Mouse (Mus musculus) layer of hippocampus, adult 2 months (tissue): ENCODE data around the gene Slc16a12. TPM values are rescaled to one million over a fixed set of nuclear protein-coding genes. Genes with fewer than 3 reads are reported as not detected.

ENCODE experiments used
- DNase-seq, 2 experiments: peaks; one replicate each; pipeline ENCODE4 v3.0.0; 2022; ENCODE audit warnings: low spot score in 2 of 2
- H3K27ac ChIP-seq: fragments of 200-600 bp; 2 replicates; pipeline ENCODE4 v1.8.1; 2022
- H3K4me3 ChIP-seq: fragments of 200-600 bp; 2 replicates; pipeline ENCODE4 v1.8.1; 2022; ENCODE audit warnings: mild to moderate bottlenecking
- CTCF ChIP-seq: fragments of 200-600 bp; conservative IDR thresholded peaks from 2 replicates; pipeline ENCODE4 v1.8.1; 2022; ENCODE audit warnings: antibody characterized with exemption, mild to moderate bottlenecking, moderate library complexity
- total RNA-seq, 2 experiments: library from RNA; stranded (reverse); gene quantifications; 2 replicates each; pipeline ENCODE4 v1.2.3; 2021

The Slc16a12 gene
- total RNA-seq, 2 experiments from 2014 or later = 1.3 to 3.8 TPM

DNA sequence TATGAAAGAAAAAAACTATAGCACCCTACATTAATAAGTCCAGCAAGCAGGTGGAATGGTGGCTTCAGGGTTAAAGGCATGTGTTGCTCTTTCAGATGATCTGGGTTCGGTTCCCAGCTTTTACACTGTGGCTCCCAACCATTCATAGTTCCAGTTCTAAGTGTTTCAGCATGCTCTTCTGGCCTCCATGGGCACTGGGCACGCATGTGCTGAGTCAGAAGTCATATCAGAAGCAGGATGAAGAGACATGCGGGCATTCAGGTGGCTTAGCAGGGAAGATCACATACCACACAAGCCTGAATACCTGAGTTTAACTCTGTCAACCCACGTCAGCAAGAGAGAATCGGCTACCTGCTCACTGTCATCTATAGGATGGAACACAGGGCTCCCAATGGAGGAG lies 28.1 kb downstream of the Slc16a12 start:
- Histone ChIP-seq H3K27ac (no peak overlapping the region), H3K4me3 (no peak overlapping the region)
- no peak for DNase-seq
- TF ChIP-seq CTCF = no peak

DNA sequence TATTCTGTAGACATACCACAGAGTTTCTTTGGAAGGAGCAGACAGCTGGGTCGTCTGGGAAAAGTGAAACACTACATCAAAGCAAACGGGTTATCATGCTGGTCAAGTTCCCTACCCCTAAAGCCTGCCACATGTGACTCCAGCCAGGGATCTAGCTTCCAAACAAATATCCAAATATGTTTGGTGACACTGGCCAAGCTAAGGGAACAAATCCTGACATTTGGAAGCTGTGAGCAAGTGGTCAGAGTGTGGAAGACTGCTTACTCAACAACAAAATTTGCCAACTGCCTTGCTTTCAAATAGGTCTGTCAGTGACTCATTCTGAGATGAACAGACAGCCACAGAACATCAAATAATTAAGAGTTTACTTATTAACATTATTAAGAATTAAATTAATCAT lies 28.6 kb downstream of the Slc16a12 start:
- no peak for TF ChIP-seq CTCF
- Histone ChIP-seq H3K4me3 (no peak overlapping the region), H3K27ac (no peak overlapping the region)
- DNase-seq = no peak

DNA sequence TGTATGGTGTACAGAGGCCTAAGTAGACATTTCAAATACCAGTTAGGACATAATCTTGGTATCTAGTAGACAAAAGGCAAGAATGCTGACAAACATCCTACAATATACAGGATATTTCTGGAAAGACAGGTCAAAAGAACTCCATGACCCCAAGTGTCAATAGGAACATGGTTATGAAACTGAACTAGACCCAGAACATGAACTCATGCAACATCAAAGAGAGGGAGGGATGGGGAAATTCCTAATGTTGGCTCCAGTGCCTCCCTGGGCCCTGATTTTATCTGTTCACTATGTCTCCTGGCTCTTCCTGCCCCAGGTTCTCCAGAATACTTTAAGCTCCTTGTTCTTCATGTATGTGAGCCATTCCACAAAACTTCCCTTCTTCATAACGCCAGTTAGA lies 31.2 kb downstream of the Slc16a12 start:
- no peak overlapping the region for H3K27ac ChIP-seq
- H3K4me3 ChIP-seq = no peak overlapping the region
- no peak for TF ChIP-seq CTCF
- DNase-seq = no peak

DNA sequence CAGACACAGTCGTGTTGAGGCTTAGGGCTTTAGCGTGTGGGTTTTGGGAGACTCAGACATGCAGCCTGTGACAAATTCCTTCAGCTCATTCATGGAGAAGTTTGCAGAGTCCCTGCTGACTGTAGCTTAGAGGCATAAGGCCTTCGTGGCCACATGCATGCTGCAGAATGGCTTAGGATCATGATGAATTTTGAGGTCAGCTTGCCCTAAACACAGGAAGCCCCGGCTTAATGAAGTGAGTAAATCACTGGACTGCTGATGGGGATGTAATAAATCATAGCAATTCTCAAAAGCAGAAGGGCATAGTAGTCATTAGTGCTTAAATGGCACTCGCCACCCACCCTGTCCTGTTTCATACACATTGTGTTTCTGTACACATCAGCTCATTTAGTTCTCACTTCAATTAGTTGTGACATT lies 32.8 kb downstream of the Slc16a12 start:
- H3K27ac ChIP-seq = no peak overlapping the region
- TF ChIP-seq CTCF = no peak
- H3K4me3 ChIP-seq = no peak overlapping the region
- no peak for DNase-seq

DNA sequence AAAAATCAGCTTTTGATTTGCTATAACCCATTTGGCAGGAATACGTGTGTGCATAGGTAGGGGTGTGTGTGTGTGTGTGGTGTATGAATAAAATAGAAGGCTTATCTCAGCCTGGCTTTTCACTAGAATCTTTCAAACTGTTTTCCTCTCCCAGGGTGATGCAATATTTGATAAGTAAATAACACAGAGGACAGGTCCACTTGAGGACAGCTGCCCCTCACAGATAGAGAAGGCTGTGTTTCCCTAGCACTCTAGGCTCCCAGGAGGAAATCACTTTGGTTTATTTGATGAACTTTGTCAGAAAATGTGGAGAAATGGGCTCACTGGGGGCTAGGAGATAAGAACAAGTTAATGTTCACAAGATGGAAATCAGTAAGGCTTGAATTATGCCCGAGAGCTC lies 35.0 kb downstream of the Slc16a12 start:
- no peak for DNase-seq
- no peak overlapping the region for H3K27ac ChIP-seq
- H3K4me3 ChIP-seq = no peak overlapping the region
- TF ChIP-seq CTCF = no peak

DNA sequence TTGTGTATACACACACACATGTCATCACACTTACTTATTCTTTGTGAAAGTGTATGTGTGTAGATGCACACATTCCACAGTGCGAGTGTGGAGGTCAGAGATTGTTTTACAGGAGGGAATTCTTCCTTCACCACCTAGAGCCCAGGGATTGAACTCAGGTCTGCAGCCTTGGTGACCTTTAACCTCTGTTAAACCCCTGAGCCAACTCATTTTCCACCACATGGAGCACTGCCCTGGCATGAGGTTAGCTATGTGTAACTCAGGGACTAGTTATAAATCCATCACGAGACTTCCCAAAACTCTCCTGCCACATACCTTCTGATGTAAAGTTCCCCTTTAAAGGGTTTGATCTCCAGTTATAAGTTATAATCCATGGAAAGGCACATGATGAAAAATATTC lies 38.9 kb downstream of the Slc16a12 start:
- no peak for DNase-seq
- no peak overlapping the region for H3K4me3 ChIP-seq
- H3K27ac ChIP-seq = no peak overlapping the region
- TF ChIP-seq CTCF = no peak

DNA sequence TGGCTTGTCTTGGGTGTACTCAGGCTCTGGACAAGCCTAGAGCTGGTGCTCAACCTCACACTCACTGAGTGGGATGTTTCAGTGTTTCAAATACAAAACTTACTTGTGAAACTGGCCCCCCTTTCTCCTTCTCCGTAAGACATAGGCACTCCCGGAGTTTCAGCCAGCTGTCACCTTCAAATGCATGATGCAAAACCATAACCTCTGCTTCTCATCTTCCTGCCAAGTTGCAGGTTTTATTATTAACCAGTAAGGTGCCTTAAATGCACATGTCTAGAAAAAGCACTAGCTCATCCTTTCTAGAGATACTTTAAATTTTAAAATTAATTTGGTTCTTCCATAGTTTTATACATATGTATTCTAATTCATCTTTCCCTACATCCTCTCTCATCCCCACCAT lies 39.5 kb downstream of the Slc16a12 start:
- Histone ChIP-seq H3K27ac (no peak overlapping the region), H3K4me3 (no peak overlapping the region)
- TF ChIP-seq CTCF = no peak
- no peak for DNase-seq

DNA sequence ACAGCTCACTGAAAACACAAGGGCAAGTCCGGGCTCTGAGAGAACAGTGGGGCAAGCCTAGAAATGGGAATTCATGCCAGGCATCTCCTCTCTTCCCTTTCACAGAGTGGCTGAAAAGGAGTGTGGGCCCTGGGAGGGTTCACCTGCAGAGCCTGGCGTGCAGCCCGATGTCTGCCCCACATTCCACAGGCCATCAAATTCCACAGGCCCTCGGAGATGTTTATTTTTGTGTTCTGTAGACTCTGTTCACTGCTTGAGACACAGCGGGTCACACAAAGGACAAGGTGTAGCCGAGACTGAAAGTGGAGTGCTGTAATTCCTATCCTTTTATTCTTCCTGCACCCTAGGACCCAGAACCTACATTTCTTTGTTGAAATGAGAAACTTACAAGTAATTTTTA lies 40.8 kb downstream of the Slc16a12 start:
- H3K27ac ChIP-seq = no peak overlapping the region
- DNase-seq = no peak
- TF ChIP-seq CTCF = no peak
- H3K4me3 ChIP-seq = no peak overlapping the region

DNA sequence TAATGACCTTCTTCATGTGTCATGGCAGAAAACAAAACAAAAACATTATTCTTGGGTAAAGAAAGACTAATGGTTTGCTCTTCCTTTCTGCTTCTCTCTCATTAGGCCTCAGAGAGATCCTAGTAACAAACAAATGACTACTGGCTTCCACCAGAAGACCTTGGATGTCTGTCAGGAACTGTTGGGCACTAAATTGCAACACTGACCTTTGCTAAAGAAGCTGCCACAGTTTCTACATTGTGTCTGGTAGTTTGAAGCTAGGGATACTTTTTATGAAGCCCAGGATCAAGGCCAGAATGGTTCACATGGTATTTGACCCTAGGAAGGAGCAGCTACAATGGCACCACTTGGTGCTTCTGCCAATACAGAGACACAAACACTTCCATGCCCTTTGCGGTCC lies 41.9 kb downstream of the Slc16a12 start:
- no peak for TF ChIP-seq CTCF
- H3K27ac ChIP-seq = no peak overlapping the region

DNA sequence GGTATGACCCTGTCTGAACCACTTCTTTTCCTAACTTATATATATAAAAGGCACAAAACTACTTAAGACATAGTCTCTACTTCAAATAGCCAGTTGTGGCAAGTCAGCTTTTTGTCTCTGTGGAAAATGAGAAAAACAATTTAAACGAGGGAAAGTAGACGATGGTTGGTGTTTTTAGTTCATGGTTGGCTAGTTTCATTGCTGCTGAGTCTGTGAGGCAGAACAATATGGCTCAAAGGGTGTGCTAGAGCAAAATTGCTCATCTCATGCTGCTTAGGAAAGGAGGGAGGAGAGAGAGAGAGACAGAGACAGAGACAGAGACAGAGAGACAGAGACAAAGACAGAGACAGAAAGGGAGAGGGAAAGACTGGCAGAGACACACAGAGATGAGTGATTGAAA lies 47.8 kb downstream of the Slc16a12 start:
- no peak for DNase-seq
- no peak overlapping the region for H3K27ac ChIP-seq
- TF ChIP-seq CTCF = no peak
- no peak overlapping the region for H3K4me3 ChIP-seq

More for the DNA sequence above, 41.9 kb downstream of the Slc16a12 start:
- H3K4me3 ChIP-seq = no peak overlapping the region
- DNase-seq = no peak

DNA sequence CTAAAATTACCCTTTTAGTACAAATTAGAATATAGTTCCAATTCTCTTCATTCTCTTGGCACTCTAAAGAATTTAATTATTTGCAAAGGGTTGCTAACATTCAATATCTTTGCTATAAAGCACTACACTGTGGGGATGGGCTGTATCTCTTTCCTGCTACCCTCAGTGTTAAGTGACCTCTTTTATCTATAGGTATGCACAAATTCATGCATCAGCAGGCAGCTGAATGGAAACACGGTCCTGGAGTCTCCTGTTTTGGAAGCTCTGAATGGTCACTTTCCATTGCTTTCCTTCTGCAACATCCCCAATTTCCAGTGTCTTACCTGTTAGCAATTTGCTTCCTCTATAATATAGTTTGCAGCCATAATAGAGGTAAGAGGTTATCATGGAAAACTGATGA lies 48.2 kb downstream of the Slc16a12 start:
- Histone ChIP-seq H3K4me3 (no peak overlapping the region), H3K27ac (no peak overlapping the region)
- TF ChIP-seq CTCF = no peak
- DNase-seq = no peak

DNA sequence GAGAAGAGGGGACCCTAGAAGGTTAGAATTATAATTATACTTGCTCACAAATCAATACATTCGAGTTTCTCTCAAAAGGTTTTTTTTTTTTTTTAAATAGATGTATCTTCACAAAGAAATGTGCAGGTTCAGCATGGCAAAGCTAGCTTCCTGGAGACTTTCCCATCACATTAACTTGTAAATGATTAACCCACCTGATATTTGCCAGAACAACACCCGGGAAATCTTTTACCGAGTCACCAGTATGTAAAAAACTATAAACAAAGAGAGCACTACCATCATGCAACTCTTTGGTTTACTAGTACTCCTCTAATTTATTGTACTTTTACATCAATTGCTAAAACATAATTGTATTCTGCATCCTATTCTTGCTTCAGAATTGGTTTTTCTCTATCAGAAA lies 48.7 kb downstream of the Slc16a12 start:
- H3K4me3 ChIP-seq = no peak overlapping the region
- no peak overlapping the region for H3K27ac ChIP-seq
- no peak for TF ChIP-seq CTCF
- DNase-seq = no peak

DNA sequence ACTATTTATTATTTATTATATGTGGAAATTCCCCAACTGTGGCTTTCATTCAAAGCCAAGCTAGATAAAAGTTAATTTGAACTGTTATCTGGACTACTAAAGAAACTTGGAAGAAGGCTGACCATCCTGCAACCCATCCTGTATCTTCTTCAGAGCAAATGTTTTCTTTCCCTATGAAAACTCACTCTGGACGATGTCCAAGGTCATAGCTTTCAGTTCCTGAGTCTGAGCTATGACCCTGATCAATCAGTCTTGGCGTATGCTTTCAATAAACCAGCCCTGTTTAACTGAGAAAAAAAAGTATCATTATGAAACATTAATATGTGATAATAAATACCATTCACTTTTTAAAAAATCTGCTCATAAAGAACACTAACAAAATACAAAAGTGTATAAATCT lies 49.6 kb downstream of the Slc16a12 start:
- TF ChIP-seq CTCF = no peak
- Histone ChIP-seq H3K4me3 (no peak overlapping the region), H3K27ac (no peak overlapping the region)
- no peak for DNase-seq

DNA sequence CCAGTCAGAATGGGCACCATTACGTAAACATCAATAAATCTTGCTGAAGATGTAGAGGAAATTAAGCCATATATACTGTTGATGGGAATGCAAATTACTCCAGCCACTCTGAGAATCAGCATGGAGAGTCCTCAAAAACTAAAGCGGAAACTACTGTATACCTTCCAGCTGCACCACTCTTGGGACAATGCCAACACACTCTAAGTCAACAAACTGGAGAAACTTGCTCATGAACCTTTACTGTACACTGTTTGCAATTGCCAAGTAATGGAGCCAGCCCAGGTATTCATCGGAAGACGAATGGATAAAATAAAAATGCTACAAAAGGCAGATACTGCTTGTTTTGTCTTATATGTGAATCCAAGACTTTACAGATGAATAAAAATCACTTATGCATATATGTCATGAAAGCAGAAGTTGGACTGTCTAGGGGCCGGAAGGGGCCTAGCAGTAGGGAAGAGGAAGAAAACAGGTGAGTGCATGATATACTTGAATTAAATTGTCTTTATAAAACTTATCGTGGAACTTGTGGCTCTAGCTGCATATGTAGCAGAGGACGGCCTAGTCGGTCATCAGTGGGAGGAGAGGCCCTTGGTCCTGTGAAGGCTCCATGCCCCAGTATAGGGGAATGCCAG lies 50.6 kb downstream of the Slc16a12 start:
- no peak overlapping the region for H3K27ac ChIP-seq
- TF ChIP-seq CTCF = no peak
- no peak overlapping the region for H3K4me3 ChIP-seq
- DNase-seq = no peak

DNA sequence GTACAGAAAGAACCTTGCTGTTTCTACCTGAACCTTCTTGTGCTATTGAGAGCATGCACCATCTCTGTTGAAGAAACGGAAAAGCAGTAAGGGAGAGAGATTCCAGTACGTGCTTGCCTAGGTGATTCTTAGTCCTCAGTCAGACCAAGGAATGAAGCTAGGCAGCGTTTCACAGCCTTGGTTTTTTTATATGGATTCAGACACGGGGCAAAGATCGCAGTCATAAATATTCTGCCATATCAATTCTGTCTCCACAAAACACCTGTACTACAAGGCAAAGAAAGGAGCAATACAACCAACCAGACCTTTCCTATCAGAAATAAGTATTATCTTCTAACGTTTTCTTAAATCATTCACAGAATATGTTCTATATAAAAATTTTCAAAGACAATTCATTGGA lies 55.7 kb downstream of the Slc16a12 start:
- TF ChIP-seq CTCF = no peak
- H3K27ac ChIP-seq = no peak overlapping the region
- no peak for DNase-seq
- no peak overlapping the region for H3K4me3 ChIP-seq
